Mouse (Mus musculus) heart, adult 2 months (tissue): ENCODE data around the gene Nr2f1. TPM values are rescaled to one million over a fixed set of nuclear protein-coding genes. Genes with fewer than 3 reads are reported as not detected.

Experiments
- DNase-seq, 2 experiments: peaks; one replicate each; pipeline ENCODE4 v3.0.0; 2021
- H3K27ac ChIP-seq: fragments of 200-600 bp; 2 replicates; pipeline ENCODE4 v1.8.1; 2022
- H3K27me3 ChIP-seq: fragments of 200-500 bp; 2 replicates; pipeline ENCODE4 v1.6.1; 2012; ENCODE audit warnings: mild to moderate bottlenecking, low read length, inconsistent platforms, mixed read lengths; ENCODE audit not compliant: control insufficient read depth, insufficient read depth
- H3K36me3 ChIP-seq: fragments of 200-500 bp; 2 replicates; pipeline ENCODE4 v1.6.1; 2012; ENCODE audit warnings: low read length, inconsistent platforms; ENCODE audit not compliant: control insufficient read depth, insufficient read depth
- H3K4me1 ChIP-seq: fragments of 200-500 bp; 2 replicates; pipeline ENCODE4 v1.6.1; 2011; ENCODE audit warnings: low read length; ENCODE audit not compliant: control insufficient read depth, insufficient read depth
- H3K4me3 ChIP-seq: fragments of 200-600 bp; 2 replicates; pipeline ENCODE4 v1.8.1; 2022
- H3K79me2 ChIP-seq: fragments of 200-500 bp; replicated peaks from 2 replicates; pipeline ENCODE4 v1.6.1; 2012; ENCODE audit warnings: mild to moderate bottlenecking, inconsistent platforms, low read length, moderate library complexity, mixed read lengths; ENCODE audit not compliant: control insufficient read depth, insufficient read depth
- H3K9ac ChIP-seq: fragments of 200-500 bp; 2 replicates; pipeline ENCODE4 v1.6.1; 2012; ENCODE audit warnings: low read depth, mild to moderate bottlenecking, control low read depth, inconsistent platforms, low read length, mixed read lengths
- CTCF ChIP-seq: fragments of 200-600 bp; IDR thresholded peaks from 2 replicates; pipeline ENCODE4 v1.8.1; 2022; ENCODE audit warnings: antibody characterized with exemption, mild to moderate bottlenecking, moderate library complexity
- EP300 ChIP-seq: fragments of 200-500 bp; IDR thresholded peaks from 2 replicates; pipeline ENCODE4 v1.6.1; 2011; ENCODE audit warnings: low read depth, low read length, control low read depth; ENCODE audit not compliant: insufficient read depth
- POLR2A ChIP-seq: fragments of 200-500 bp; IDR thresholded peaks from 2 replicates; pipeline ENCODE4 v1.6.1; 2011; ENCODE audit warnings: mild to moderate bottlenecking, low read depth, low read length, control low read depth; ENCODE audit not compliant: insufficient read depth
- WGBS: fragments of 180-500 bp; shearing (Covaris S2); methylation state at CpG from one replicate; pipeline ENCODE4 v1.1.7; 2018; 5-methylcytosine and 5-hydroxymethylcytosine counted together
- intact Hi-C: fragments of 180-260 bp; cut with DNase I; formaldehyde crosslinking; loops from one replicate; pipeline ENCODE4 v1.15.1; 2025
- polyA plus RNA-seq: library from polyadenylated mRNA; depleted of rRNA; stranded (reverse); fragments of >200 nt; gene quantifications from 2 replicates; pipeline ENCODE4 v1.2.3, GENCODE M21; 2012
- total RNA-seq, 2 experiments: library from RNA; stranded (reverse); gene quantifications; 2 replicates each; pipeline ENCODE4 v1.2.3; 2021

The Nr2f1 gene
- total and polyA plus RNA-seq, 3 experiments, result 2.7 to 10.5 (median 2.7) TPM

DNA sequence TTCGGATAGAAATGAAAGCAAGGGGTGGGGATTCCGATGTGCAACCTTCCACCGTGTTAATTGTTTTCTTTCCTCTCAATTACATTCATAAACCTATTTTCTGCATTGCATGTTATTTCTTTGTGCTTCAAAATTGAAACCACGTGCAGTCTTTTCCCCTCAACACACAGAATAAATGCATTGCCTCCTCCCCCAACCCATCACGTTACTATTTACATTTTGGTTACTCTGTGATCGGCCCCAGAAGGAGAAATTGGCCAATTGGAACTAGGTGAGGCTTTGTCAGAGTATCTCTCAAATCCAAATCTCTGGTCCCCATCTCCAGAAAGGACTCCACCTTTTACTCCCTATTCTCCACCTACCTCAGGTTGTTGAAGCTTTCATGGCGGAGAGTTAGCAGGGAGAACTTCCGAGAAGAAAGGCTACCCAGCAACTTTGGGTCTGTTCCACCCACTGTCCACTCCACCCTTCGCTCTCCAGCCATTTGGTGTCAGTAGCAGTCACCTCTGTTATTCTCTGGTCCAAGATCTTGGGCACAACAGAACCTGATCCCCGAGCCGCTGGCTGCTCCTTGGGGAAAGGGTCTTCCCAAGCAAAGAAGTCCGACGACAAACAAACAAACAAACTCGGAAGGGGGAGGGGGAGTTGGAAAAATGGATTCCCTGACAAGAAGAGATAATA, 14.6 kb downstream of the Nr2f1 start:
- H3K9ac ChIP-seq, result no peak overlapping the region
- H3K79me2 ChIP-seq, result no peaks in the 10 kb centered on the region
- peaks cover 15% of the 10 kb centered on the region for H3K27me3 ChIP-seq
- no peak overlapping the region for H3K27ac ChIP-seq
- DNase-seq, result no peak
- H3K4me3 ChIP-seq, result no peak overlapping the region
- WGBS, result 28% methylated on average over 14 of the region's 14 CpGs
- H3K4me1 ChIP-seq, result no peaks in the 10 kb centered on the region; the same call in 1 of the 2 replicates
- intact Hi-C loops, result loop anchor here (5.0 to 10.0 kb wide), 2 partner anchors 203 to 1140 kb away; no protein-coding TSS in a partner anchor
- no peaks in the 10 kb centered on the region for H3K36me3 ChIP-seq
- TF ChIP-seq CTCF (no peak), POLR2A (no peak), EP300 (no peak)

DNA sequence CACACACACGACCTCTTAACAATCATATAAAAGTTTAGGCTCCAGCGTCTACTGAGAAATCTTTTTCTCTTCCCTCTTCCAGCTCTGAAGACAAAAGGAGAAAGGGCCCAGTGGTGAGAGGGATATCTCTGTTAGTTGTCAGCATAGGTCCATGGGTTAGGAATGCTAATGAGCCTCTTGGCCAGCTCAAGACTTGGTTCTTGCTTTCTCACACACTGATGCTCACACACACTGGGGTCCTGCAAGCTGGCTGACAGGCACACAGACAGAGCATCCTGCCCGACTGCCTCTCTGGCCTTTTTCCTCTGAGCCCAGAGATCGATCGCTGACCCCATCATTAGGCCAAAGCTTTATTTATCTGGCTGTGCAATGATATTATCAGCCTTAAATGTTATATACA, 15.6 kb downstream of the Nr2f1 start:
- no peak for DNase-seq
- Histone ChIP-seq H3K27ac (no peak overlapping the region), H3K79me2 (no peaks in the 10 kb centered on the region), H3K4me3 (no peak overlapping the region), H3K4me1 (no peaks in the 10 kb centered on the region; the same call in 1 of the 2 replicates), H3K9ac (no peak overlapping the region), H3K36me3 (no peaks in the 10 kb centered on the region), H3K27me3 (peaks cover 22% of the 10 kb centered on the region)
- intact Hi-C loops, result loop anchor here (5.0 to 10.0 kb wide), 2 partner anchors 202 to 1139 kb away; no protein-coding TSS in a partner anchor
- TF ChIP-seq POLR2A, result no peak
- TF ChIP-seq EP300, result no peak
- no peak for TF ChIP-seq CTCF
- WGBS, result 42% methylated on average over 5 of the region's 5 CpGs

GRCm38 (mm10) chr13:78183004-78183403, 16.6 kb downstream of the Nr2f1 start:
- no peak overlapping the region for H3K4me3 ChIP-seq
- no peaks in the 10 kb centered on the region for H3K79me2 ChIP-seq
- intact Hi-C loops, result loop anchor here (5.0 to 10.0 kb wide), 2 partner anchors 201 to 1138 kb away; no protein-coding TSS in a partner anchor
- no peak overlapping the region for H3K27ac ChIP-seq
- WGBS, result 33% methylated on average over 5 of the region's 5 CpGs
- TF ChIP-seq EP300 (no peak), POLR2A (no peak), CTCF (no peak)
- DNase-seq, result no peak
- no peak overlapping the region for H3K9ac ChIP-seq
- peaks cover 22% of the 10 kb centered on the region for H3K27me3 ChIP-seq
- no peaks in the 10 kb centered on the region for H3K36me3 ChIP-seq
- no peaks in the 10 kb centered on the region; the same call in 1 of the 2 replicates for H3K4me1 ChIP-seq

- H3K27me3 ChIP-seq, result peaks cover 22% of the 10 kb centered on the region
- H3K4me1 ChIP-seq, result no peaks in the 10 kb centered on the region; the same call in 1 of the 2 replicates
- no peaks in the 10 kb centered on the region for H3K36me3 ChIP-seq
- DNase-seq, result no peak
- 14% methylated on average over 14 of the region's 14 CpGs for WGBS
- no peak for TF ChIP-seq CTCF
- no peak for TF ChIP-seq POLR2A
- TF ChIP-seq EP300, result no peak
- no peak overlapping the region for H3K9ac ChIP-seq
- no peak overlapping the region for H3K27ac ChIP-seq
- intact Hi-C loops, result loop anchor here (5.0 to 10.0 kb wide), 2 partner anchors 200 to 1137 kb away; no protein-coding TSS in a partner anchor
- no peak overlapping the region for H3K4me3 ChIP-seq
- H3K79me2 ChIP-seq, result no peaks in the 10 kb centered on the region
These were observed 17.5 kb downstream of the Nr2f1 start for GRCm38 (mm10) chr13:78181930-78182558.

- Histone ChIP-seq H3K36me3 (no peaks in the 10 kb centered on the region), H3K27ac (no peak overlapping the region), H3K9ac (no peak overlapping the region), H3K4me3 (no peak overlapping the region), H3K27me3 (peaks cover 18% of the 10 kb centered on the region), H3K79me2 (no peaks in the 10 kb centered on the region), H3K4me1 (no peaks in the 10 kb centered on the region; the same call in 1 of the 2 replicates)
- intact Hi-C loops, result loop anchor here (5.0 to 10.0 kb wide), 2 partner anchors 199 to 1136 kb away; no protein-coding TSS in a partner anchor
- TF ChIP-seq CTCF (no peak), POLR2A (no peak), EP300 (no peak)
- DNase-seq, result no peak
- WGBS, result 5% methylated on average over 44 of the region's 44 CpGs
These were observed 18.3 kb downstream of the Nr2f1 start for GRCm38 (mm10) chr13:78181071-78181929.
